Mouse (Mus musculus) kidney, embryonic 16.5 days (tissue): ENCODE data around the gene Col2a1. TPM values are rescaled to one million over a fixed set of nuclear protein-coding genes. Genes with fewer than 3 reads are reported as not detected.
A peak's percentile ranks its signal among the peaks of the same experiment; 100 is the strongest.

ENCODE experiments used
- ATAC-seq: fragments of 200-750 bp; cut with Nextera tagmentation; 2 replicates; pipeline ENCODE4 v1.8.0; 2017; ENCODE audit warnings: moderate TSS enrichment; ENCODE audit not compliant: low FRiP score, low TSS enrichment
- H3K27ac ChIP-seq: fragments of 300-500 bp; sonication (generic); 2 replicates; pipeline ENCODE4 v1.5.1; 2014; ENCODE audit warnings: low read length
- H3K27me3 ChIP-seq: fragments of 300-500 bp; sonication (generic); 2 replicates; pipeline ENCODE4 v1.6.1; 2014; ENCODE audit warnings: low read length, control low read depth, mixed read lengths; ENCODE audit not compliant: insufficient read depth
- H3K36me3 ChIP-seq: fragments of 300-500 bp; sonication (generic); 2 replicates; pipeline ENCODE4 v1.6.1; 2014; ENCODE audit warnings: low read length, control low read depth, mixed read lengths; ENCODE audit not compliant: insufficient read depth
- H3K4me1 ChIP-seq: fragments of 300-500 bp; sonication (generic); 2 replicates; pipeline ENCODE4 v1.6.1; 2014; ENCODE audit warnings: low read length, control low read depth, mixed read lengths; ENCODE audit not compliant: insufficient read depth
- H3K4me2 ChIP-seq: fragments of 300-500 bp; sonication (generic); replicated peaks from 2 replicates; pipeline ENCODE4 v1.6.1; 2014; ENCODE audit warnings: low read depth, low read length
- H3K4me3 ChIP-seq: fragments of 300-500 bp; sonication (generic); 2 replicates; pipeline ENCODE4 v1.5.1; 2014; ENCODE audit warnings: mild to moderate bottlenecking, low read length
- H3K9ac ChIP-seq: fragments of 300-500 bp; sonication (generic); replicated peaks from 2 replicates; pipeline ENCODE4 v1.6.1; 2014; ENCODE audit warnings: low read length
- H3K9me3 ChIP-seq: fragments of 300-500 bp; sonication (generic); 2 replicates; pipeline ENCODE4 v1.6.1; 2016; ENCODE audit warnings: low read length, control low read depth
- WGBS: fragments of 180-500 bp; shearing (Covaris S2); extraction: QIAGEN DNeasy Blood & Tissue Kit; methylation state at CpG from one replicate; pipeline ENCODE4 v1.1.7; 2014; 5-methylcytosine and 5-hydroxymethylcytosine counted together
- polyA plus RNA-seq: library from polyadenylated mRNA; unstranded; fragments of >200 nt; fragmentation: Nextera tagmentation; extraction: Ambion mirVana; gene quantifications from 2 replicates; pipeline ENCODE4 v1.2.1, GENCODE M21; 2015

The Col2a1 gene
- polyA plus RNA-seq, 1 experiment from 2014 or later: 19.5 TPM

DNA sequence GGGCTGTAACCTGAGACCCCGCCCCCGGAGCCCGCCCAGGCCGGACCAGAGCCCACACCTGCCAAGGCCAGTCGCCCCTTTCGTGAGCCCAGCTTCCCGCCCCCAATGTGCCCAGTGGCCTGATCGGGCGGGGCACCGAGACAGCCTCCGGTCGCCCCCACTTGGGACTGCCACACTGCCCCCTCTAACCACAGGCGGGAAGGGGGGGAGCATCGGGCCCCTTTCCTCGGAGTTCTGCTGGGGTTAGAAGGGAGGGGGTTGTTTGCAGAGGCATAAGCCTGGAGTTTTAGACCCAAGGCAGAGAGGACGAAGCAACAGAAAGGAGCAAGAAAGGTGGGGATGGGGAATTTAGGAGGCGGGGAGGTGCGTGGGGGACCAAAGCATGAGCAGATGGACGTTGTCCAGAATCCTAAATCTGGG is 255 bp upstream of the Col2a1 start:
- H3K9me3 ChIP-seq: no peaks in the 10 kb centered on the region
- no peak; the same call in 1 of the 2 replicates for ATAC-seq
- H3K36me3 ChIP-seq: no peaks in the 10 kb centered on the region
- peaks cover 45% of the 10 kb centered on the region for H3K4me1 ChIP-seq
- WGBS: 1% methylated on average over 11 of the region's 19 CpGs
- peaks cover 72% of the 10 kb centered on the region for H3K27me3 ChIP-seq
- peak overlapping the region; percentile 46 for H3K4me3 ChIP-seq
- H3K9ac ChIP-seq: peak overlapping the region; percentile 63
- peak overlapping the region; percentile 76 for H3K4me2 ChIP-seq
- H3K27ac ChIP-seq: no peak overlapping the region

DNA sequence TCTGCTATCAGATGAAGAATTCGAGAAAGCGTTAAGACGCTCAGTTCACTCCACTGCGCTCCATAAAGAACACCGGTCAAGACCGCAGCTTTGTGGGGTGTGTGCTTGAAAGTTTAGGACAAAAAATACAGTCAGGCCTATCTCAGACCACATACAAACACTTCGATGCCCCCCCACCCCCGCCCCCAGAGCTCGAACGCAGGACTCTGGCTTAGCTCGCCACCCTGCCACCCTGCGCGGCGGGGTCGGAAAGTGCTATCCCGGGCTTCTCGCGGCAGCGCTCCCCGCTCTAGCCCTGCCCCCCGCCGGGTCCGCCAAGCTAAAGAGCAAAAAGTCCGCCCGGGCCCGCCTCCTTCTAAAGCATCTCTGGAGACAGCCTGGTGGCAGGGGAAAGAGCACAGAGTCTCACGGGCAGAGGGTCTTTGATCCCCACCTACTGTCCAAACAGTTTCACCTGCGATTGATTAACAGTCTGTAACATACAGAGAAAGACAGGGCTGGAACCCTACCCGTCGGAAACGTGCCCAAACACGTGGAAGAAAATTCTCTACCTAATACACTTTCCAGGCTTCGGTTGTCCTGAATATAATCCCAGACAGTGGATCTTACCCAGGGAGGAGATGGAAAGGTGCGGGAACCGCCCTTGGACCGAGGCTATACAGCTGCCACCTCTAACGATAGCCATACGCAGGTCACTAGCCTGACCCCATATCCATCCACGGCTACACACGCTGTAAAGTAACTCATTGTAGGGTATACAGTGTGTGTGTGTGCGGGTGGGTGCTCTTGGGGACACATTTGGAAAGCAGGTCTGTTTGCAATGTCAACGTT is 1.3 kb downstream of the Col2a1 start:
- peaks cover 87% of the 10 kb centered on the region for H3K27me3 ChIP-seq
- H3K9me3 ChIP-seq: no peaks in the 10 kb centered on the region
- ATAC-seq: 0 out of 2 replicates have a peak, but pooled peaks have one; percentile 10
- peak overlapping the region; percentile 46 for H3K4me3 ChIP-seq
- H3K36me3 ChIP-seq: no peaks in the 10 kb centered on the region
- H3K27ac ChIP-seq: no peak overlapping the region
- WGBS: 1% methylated on average over 42 of the region's 42 CpGs
- peak overlapping the region; percentile 42; the same call in 1 of the 2 replicates for H3K9ac ChIP-seq
- peaks cover 51% of the 10 kb centered on the region for H3K4me1 ChIP-seq
- peak overlapping the region; percentile 76 for H3K4me2 ChIP-seq

DNA sequence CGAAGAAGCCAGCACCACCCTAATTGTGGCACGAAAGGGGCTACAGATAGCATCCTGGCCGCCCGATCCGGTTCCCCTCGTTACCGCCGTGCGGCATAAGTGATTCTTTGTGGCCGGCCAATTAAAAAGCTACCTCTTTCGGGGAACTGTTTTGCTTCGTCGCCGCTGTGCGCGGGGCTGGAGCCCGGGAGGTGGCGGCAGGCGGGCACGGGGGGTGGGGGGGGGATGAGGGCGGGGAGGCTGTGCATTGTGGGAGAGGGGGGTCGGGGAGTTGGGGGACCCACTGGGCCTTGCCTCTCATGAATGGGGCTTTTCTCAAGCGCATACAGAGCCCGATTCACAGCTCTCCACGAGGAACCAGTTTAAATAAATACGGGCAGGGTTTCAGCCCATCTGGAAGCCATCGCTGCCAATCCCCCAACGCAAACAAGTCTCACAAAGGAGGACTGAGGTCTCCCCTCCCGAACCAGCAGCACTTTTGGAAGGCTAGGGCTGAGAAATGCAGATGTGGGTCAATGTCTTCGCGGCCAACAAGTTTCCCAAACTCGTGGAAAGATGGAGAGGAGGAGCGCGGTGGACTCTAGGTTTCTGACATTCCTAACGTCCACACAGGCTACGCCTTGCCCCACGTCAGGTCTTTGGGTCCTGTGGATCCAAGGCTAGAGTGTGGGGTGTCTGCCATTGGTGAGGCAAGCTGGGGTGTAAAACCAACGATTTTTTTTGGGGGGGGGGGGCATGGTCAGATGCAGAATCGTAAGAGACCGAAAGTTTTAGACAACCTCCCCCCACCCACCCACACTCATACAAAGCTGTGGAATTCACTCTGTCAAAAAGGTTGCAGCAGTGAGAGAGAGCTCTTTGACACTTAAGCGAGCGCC is 2.1 kb downstream of the Col2a1 start:
- ATAC-seq: no peak
- Histone ChIP-seq H3K4me2 (peak overlapping the region; percentile 76), H3K27me3 (peaks cover 93% of the 10 kb centered on the region), H3K27ac (no peak overlapping the region), H3K9ac (peak overlapping the region; percentile 43), H3K36me3 (no peaks in the 10 kb centered on the region), H3K4me1 (peaks cover 51% of the 10 kb centered on the region), H3K4me3 (peak overlapping the region; percentile 46), H3K9me3 (no peaks in the 10 kb centered on the region)
- under 1% methylated on average over 41 of the region's 42 CpGs for WGBS

DNA sequence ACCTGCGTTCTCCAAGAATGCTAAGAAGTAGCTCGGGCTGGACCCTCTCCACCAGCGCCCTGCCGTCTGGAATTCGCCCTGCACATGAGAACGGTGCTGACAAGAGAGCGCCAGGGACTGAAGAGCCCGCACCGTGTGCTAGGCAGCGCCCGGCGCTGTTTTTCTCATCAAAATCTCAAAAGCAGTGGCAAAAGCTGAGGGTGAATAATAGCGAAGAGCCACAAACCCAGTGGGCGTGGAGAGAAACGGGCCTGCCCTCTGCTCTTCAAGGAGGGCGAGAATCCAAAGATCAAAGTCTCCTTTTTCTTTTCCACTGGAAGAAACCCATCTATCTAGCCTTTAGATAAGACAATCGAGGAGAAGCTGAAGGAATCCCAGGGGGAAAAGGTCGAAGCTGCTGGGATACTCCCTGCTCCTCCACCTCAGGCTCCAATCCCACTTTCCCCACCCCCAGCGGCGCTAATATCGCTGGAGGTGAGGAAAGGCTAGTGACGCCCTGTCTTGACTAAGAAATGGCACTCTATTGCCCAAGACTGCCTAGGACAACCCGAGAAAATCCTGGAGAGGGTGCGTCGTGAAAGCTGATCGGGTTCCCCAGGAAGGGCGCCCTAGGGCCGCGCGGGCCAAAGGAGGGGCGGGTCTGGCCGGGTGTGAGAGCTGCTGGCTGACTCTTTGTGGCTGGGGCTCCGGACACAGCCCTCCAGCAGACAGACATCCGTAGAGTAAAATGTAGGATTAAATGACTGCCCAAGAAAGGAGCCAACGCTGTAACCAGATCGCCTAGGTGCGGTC is 3.0 kb downstream of the Col2a1 start:
- H3K27me3 ChIP-seq: peaks cover 84% of the 10 kb centered on the region

DNA sequence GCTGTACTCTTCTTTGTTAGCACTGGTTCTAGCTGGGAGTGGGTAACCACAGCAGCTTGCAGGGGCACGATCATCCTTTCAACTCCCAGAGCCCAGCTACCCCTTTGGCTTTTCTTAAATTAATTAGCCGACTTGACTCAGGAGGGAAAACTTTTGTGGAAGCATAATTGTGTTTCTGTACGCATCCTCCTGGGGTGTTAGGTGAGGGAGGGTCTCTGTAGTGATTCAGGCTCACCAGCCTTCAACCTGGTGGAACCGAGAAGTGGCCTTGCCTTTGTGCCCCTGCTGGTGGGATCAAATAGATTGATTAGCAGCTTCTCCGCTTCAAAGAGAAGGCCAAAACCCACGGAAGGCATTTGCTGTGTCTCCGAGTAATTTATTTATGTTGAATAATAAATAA is 4.5 kb downstream of the Col2a1 start:
- no peaks in the 10 kb centered on the region for H3K36me3 ChIP-seq
- peaks cover 73% of the 10 kb centered on the region for H3K27me3 ChIP-seq
- H3K9me3 ChIP-seq: no peaks in the 10 kb centered on the region
- WGBS: 24% methylated on average over 7 of the region's 7 CpGs
- H3K4me3 ChIP-seq: no peak overlapping the region
- no peak overlapping the region for H3K4me2 ChIP-seq
- ATAC-seq: no peak
- no peak overlapping the region for H3K27ac ChIP-seq
- H3K9ac ChIP-seq: no peak overlapping the region
- peaks cover 48% of the 10 kb centered on the region for H3K4me1 ChIP-seq

More for the DNA sequence above, 3.0 kb downstream of the Col2a1 start:
- Histone ChIP-seq H3K4me2 (peak overlapping the region; percentile 76), H3K36me3 (no peaks in the 10 kb centered on the region), H3K9me3 (no peaks in the 10 kb centered on the region), H3K27ac (no peak overlapping the region), H3K4me3 (peak overlapping the region; percentile 46), H3K9ac (peak overlapping the region; percentile 43), H3K4me1 (peaks cover 51% of the 10 kb centered on the region)
- 2% methylated on average over 37 of the region's 37 CpGs for WGBS
- 0 out of 2 replicates have a peak, but pooled peaks have one; percentile 39 for ATAC-seq

DNA sequence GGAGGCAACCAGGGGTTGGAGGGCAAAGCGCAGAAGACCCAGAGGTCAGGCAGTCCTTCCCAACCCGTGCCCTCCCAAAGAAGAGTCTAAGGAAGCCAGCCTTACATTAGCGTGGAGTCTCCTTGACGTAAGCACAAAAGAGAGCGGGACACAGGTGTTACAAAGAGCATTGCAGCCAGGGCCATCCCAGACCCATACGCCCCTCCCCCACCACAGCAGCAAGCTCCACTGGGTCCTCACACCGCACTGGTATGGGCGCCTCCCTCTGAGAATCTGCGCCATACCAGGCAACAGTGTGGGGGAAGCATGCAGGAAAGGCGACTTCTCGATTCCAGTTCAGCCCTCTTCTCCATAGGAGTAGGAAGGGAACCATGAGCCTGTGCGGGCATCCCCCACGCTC is 4.9 kb downstream of the Col2a1 start:
- H3K27me3 ChIP-seq: peaks cover 69% of the 10 kb centered on the region

DNA sequence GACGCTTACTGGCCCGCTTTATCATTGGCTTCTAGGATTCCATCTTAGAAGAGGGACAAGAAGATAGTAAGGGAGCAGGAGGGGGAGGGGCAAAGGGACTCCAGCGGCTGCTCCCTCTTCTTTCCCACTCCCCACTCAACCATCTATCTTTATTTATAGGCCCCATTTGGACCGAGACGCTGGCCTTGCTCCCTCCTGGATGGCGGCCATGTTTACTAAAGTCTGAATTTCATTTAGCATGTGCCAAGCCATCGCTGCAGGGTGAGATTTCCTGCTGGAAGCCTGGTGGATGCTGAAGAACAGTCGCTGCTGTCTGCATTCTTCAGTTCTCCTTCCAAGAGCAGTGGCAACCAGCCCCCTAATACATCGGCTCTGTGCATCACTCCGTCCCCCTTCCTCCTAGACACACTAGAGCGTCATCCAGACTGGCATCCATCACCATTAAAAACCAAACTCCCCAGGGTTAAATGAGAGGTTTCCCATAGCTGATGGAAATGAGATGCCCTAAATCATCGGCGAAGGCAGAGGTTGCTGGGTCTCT is 7.7 kb downstream of the Col2a1 start:
- Histone ChIP-seq H3K4me2 (no peak overlapping the region), H3K27me3 (peaks cover 42% of the 10 kb centered on the region), H3K36me3 (no peaks in the 10 kb centered on the region), H3K4me1 (peaks cover 32% of the 10 kb centered on the region), H3K9me3 (no peaks in the 10 kb centered on the region), H3K9ac (no peak overlapping the region), H3K27ac (no peak overlapping the region), H3K4me3 (no peak overlapping the region)
- no peak for ATAC-seq
- 69% methylated on average over 13 of the region's 13 CpGs for whole genome bisulfite sequencing

More for the DNA sequence above, 4.9 kb downstream of the Col2a1 start:
- Histone ChIP-seq H3K4me1 (peaks cover 44% of the 10 kb centered on the region), H3K9ac (no peak overlapping the region), H3K9me3 (no peaks in the 10 kb centered on the region), H3K36me3 (no peaks in the 10 kb centered on the region), H3K4me3 (no peak overlapping the region), H3K27ac (no peak overlapping the region), H3K4me2 (no peak overlapping the region)
- 21% methylated on average over 13 of the region's 13 CpGs for WGBS
- no peak for ATAC-seq

DNA sequence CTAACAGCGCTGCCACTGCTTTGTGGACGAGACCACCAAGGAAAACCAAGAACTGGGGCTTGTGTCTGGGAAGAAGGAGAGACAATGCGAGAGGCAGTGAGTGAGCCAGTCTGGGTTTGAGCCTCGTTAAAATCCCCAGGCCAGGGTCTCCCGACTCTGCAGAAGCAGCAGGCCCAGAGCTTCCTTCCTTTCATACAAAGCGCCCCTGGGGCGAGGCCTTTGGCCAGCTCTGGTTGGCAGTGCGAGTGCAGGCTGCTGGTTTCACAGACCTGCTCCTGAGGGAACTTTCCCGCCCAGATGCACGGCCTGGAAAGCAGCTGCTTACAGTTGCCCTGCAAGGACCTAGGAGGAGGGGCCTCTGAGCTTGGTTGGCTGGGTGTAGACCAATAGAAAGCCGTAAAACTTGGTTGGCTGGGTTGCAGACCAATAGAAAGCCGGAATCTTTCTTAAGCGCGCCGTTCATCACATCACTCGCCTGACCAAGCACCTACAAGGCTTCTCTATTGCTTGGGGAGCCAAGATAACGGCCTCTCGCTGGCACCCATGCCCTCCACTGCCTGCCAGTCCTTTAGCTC is 11.7 kb downstream of the Col2a1 start:
- Histone ChIP-seq H3K9ac (peak overlapping the region; percentile 62), H3K27me3 (0 out of 2 replicates have a peak, but pooled peaks cover 4% of the 10 kb centered on the region), H3K4me3 (peak overlapping the region; percentile 15), H3K4me2 (peak overlapping the region; percentile 43), H3K27ac (peak overlapping the region; percentile 86), H3K9me3 (no peaks in the 10 kb centered on the region), H3K36me3 (no peaks in the 10 kb centered on the region), H3K4me1 (peaks cover 45% of the 10 kb centered on the region)
- peak; percentile 94 for ATAC-seq
- WGBS: 4% methylated on average over 18 of the region's 18 CpGs
